Mouse (Mus musculus) limb, embryonic 11.5 days (tissue): ENCODE results near the gene Csdc2. TPM values are rescaled to one million over a fixed set of nuclear protein-coding genes. Genes with fewer than 3 reads are reported as not detected.
"Not testable (repeated sequence)": the region's sequence is repeated elsewhere in the genome, so short reads cannot be mapped to it uniquely, and the experiment has no call there.

ENCODE experiments used
- ATAC-seq: fragments of 200-750 bp; cut with Nextera tagmentation; 2 replicates; pipeline ENCODE4 v1.8.0; 2017; ENCODE audit warnings: low read depth; ENCODE audit not compliant: insufficient number of reproducible peaks, low FRiP score, low TSS enrichment
- DNase-seq: peaks from one replicate; pipeline ENCODE4 v3.0.0-alpha.2; 2015; ENCODE audit warnings: low spot score
- H3K27ac ChIP-seq: fragments of 300-500 bp; sonication (generic); replicated peaks from 2 replicates; pipeline ENCODE4 v1.5.1; 2014; ENCODE audit warnings: low read depth, mild to moderate bottlenecking, low read length
- H3K27me3 ChIP-seq: fragments of 300-500 bp; sonication (generic); 2 replicates; pipeline ENCODE4 v1.6.1; 2014; ENCODE audit warnings: mild to moderate bottlenecking, low read length, mixed read lengths; ENCODE audit not compliant: control insufficient read depth, insufficient read depth
- H3K36me3 ChIP-seq: fragments of 300-500 bp; sonication (generic); 2 replicates; pipeline ENCODE4 v1.6.1; 2014; ENCODE audit warnings: mild to moderate bottlenecking, low read length, moderate library complexity, mixed read lengths; ENCODE audit not compliant: control insufficient read depth, insufficient read depth
- H3K4me1 ChIP-seq: fragments of 300-500 bp; sonication (generic); 2 replicates; pipeline ENCODE4 v1.6.1; 2014; ENCODE audit warnings: low read length, mixed read lengths; ENCODE audit not compliant: control insufficient read depth, insufficient read depth
- H3K4me2 ChIP-seq: fragments of 300-500 bp; sonication (generic); 2 replicates; pipeline ENCODE4 v1.6.1; 2014; ENCODE audit warnings: low read depth, mild to moderate bottlenecking, moderate library complexity; ENCODE audit not compliant: severe bottlenecking
- H3K4me3 ChIP-seq: fragments of 300-500 bp; sonication (generic); 2 replicates; pipeline ENCODE4 v1.5.1; 2014; ENCODE audit warnings: low read depth, low read length
- H3K9ac ChIP-seq: fragments of 300-500 bp; sonication (generic); 2 replicates; pipeline ENCODE4 v1.6.1; 2014; ENCODE audit warnings: mild to moderate bottlenecking, low read length
- H3K9me3 ChIP-seq: fragments of 300-500 bp; sonication (generic); 2 replicates; pipeline ENCODE4 v1.6.1; 2016; ENCODE audit warnings: low read length; ENCODE audit not compliant: control insufficient read depth
- WGBS: fragments of 180-500 bp; shearing (Covaris S2); extraction: QIAGEN DNeasy Blood & Tissue Kit; methylation state at CpG from one replicate; pipeline ENCODE4 v1.1.7; 2014; 5-methylcytosine and 5-hydroxymethylcytosine counted together
- polyA plus RNA-seq: library from polyadenylated mRNA; unstranded; fragments of >200 nt; fragmentation: Nextera tagmentation; extraction: Ambion mirVana; gene quantifications from 2 replicates; pipeline ENCODE4 v1.2.1, GENCODE M21; 2014

The Csdc2 gene
- polyA plus RNA-seq, 1 experiment from 2014 or later, result 4.9 TPM

GRCm38 (mm10) chr15:81970498-81970897 lies 33.9 kb downstream of the Csdc2 start:
- not testable (repeated sequence) for H3K27ac ChIP-seq, H3K4me1 ChIP-seq, H3K9ac ChIP-seq, H3K36me3 ChIP-seq, H3K4me3 ChIP-seq, H3K4me2 ChIP-seq, H3K9me3 ChIP-seq, ATAC-seq, H3K27me3 ChIP-seq, DNase-seq
- 90% methylated on average over 4 of the region's 4 CpGs for WGBS

GRCm38 (mm10) chr15:81975156-81975555 lies 38.6 kb downstream of the Csdc2 start:
- H3K27ac ChIP-seq, H3K4me2 ChIP-seq, H3K27me3 ChIP-seq, ATAC-seq, H3K36me3 ChIP-seq, H3K4me1 ChIP-seq, H3K9me3 ChIP-seq, H3K4me3 ChIP-seq, H3K9ac ChIP-seq, DNase-seq: not testable (repeated sequence)
- 94% methylated on average over 8 of the region's 8 CpGs for WGBS

- 92% methylated on average over 23 of the region's 23 CpGs for WGBS
- no peak within 1 kb of the TSS for H3K27ac ChIP-seq
- H3K36me3 ChIP-seq, result no peaks in the 10 kb centered on the region
- H3K27me3 ChIP-seq, result no peaks in the 10 kb centered on the region
- DNase-seq, result no peak
- H3K4me3 ChIP-seq, result no peak within 1 kb of the TSS
- no peaks in the 10 kb centered on the region for H3K9me3 ChIP-seq
- H3K9ac ChIP-seq, result no peak within 1 kb of the TSS
- H3K4me2 ChIP-seq, result no peak within 1 kb of the TSS
- no peak for ATAC-seq
- no peaks in the 10 kb centered on the region for H3K4me1 ChIP-seq
Observed at GRCm38 (mm10) chr15:81980321-81980720, 43.8 kb downstream of the Csdc2 start, which contains the start of gene 1700029P11Rik. 1700029P11Rik (plus strand) TSS chr15:81980540.

- H3K27ac ChIP-seq, result no peak overlapping the region
- ATAC-seq (no peak), DNase-seq (no peak)
- H3K9me3 ChIP-seq, result no peaks in the 10 kb centered on the region
- 49% methylated on average over 1 of the region's 1 CpGs for WGBS
- no peak overlapping the region for H3K4me2 ChIP-seq
- no peak overlapping the region for H3K9ac ChIP-seq
- no peak overlapping the region for H3K4me3 ChIP-seq
- no peaks in the 10 kb centered on the region for H3K4me1 ChIP-seq
- no peaks in the 10 kb centered on the region for H3K27me3 ChIP-seq
- H3K36me3 ChIP-seq, result no peaks in the 10 kb centered on the region
Observed at GRCm38 (mm10) chr15:81982173-81982572, 45.6 kb downstream of the Csdc2 start.

- H3K4me1 ChIP-seq, result no peaks in the 10 kb centered on the region
- no peak for ATAC-seq
- no peak overlapping the region for H3K27ac ChIP-seq
- no peaks in the 10 kb centered on the region for H3K36me3 ChIP-seq
- no peak overlapping the region for H3K4me2 ChIP-seq
- WGBS, result 65% methylated on average over 2 of the region's 2 CpGs
- no peaks in the 10 kb centered on the region for H3K9me3 ChIP-seq
- H3K4me3 ChIP-seq, result no peak overlapping the region
- no peaks in the 10 kb centered on the region for H3K27me3 ChIP-seq
- no peak for DNase-seq
- no peak overlapping the region for H3K9ac ChIP-seq
Observed at GRCm38 (mm10) chr15:81985267-81986161, 49.0 kb downstream of the Csdc2 start.

- ATAC-seq (no peak), DNase-seq (no peak)
- Histone ChIP-seq H3K4me3 (no peak within 1 kb of the TSS), H3K9me3 (no peaks in the 10 kb centered on the region), H3K27me3 (no peaks in the 10 kb centered on the region), H3K36me3 (no peaks in the 10 kb centered on the region), H3K27ac (no peak within 1 kb of the TSS), H3K4me2 (no peak within 1 kb of the TSS), H3K9ac (no peak within 1 kb of the TSS), H3K4me1 (no peaks in the 10 kb centered on the region)
- 77% methylated on average over 3 of the region's 3 CpGs for WGBS
Observed at GRCm38 (mm10) chr15:81987646-81988045, 51.1 kb downstream of the Csdc2 start, which contains the start of gene Xrcc6. Xrcc6 (plus strand) TSS chr15:81987835.

GRCm38 (mm10) chr15:81989371-81990062 lies 53.0 kb downstream of the Csdc2 start:
- H3K4me3 ChIP-seq, result no peak overlapping the region
- DNase-seq (peak; percentile 94), ATAC-seq (no peak)
- WGBS, result 44% methylated on average over 11 of the region's 11 CpGs
- H3K4me2 ChIP-seq, result no peak overlapping the region
- H3K4me1 ChIP-seq, result no peaks in the 10 kb centered on the region
- H3K36me3 ChIP-seq, result peaks cover 5% of the 10 kb centered on the region
- H3K27me3 ChIP-seq, result no peaks in the 10 kb centered on the region
- no peak overlapping the region for H3K27ac ChIP-seq
- peak overlapping the region; percentile 36; the same call in 1 of the 2 replicates for H3K9ac ChIP-seq
- no peaks in the 10 kb centered on the region for H3K9me3 ChIP-seq

GRCm38 (mm10) chr15:81990549-81990948 lies 54.0 kb downstream of the Csdc2 start:
- Histone ChIP-seq H3K4me1 (no peaks in the 10 kb centered on the region), H3K36me3 (peaks cover 5% of the 10 kb centered on the region), H3K4me3 (no peak overlapping the region), H3K27me3 (no peaks in the 10 kb centered on the region), H3K9me3 (no peaks in the 10 kb centered on the region), H3K27ac (no peak overlapping the region), H3K9ac (no peak overlapping the region), H3K4me2 (no peak overlapping the region)
- 59% methylated on average over 7 of the region's 7 CpGs for WGBS
- ATAC-seq (no peak), DNase-seq (no peak)
